Mouse (Mus musculus): Measurements from ENCODE around the gene Apol6. TPM values are rescaled to one million over a fixed set of nuclear protein-coding genes. Genes with fewer than 3 reads are reported as not detected.

Apol6 gene
- total and polyA plus RNA-seq, 3 experiments, result not detected

GRCm38 (mm10) chr15:77050570-77050969 is 6.0 kb downstream of the Apol6 start, which contains the start of gene Mb:
Gene Mb (minus strand): TSS chr15:77050670.
- peaks cover 79% of the 10 kb centered on the region for H3K27me3 ChIP-seq (replicated peaks)
- DNase-seq (ENCODE audit: extremely low read depth), result no peak
- no peak within 1 kb of the TSS for H3K9ac ChIP-seq (ENCODE audit: insufficient read depth, low read depth)
- H3K4me2 ChIP-seq (ENCODE audit: insufficient read depth, low read depth, poor library complexity, severe bottlenecking), result no peak within 1 kb of the TSS
- dilution Hi-C loops (cut with MboI; ENCODE audit: extremely low pct_ligation_motif_present, extremely low pct_unique_long_range_greater_than_20kb, low sequenced_read_pairs), result no loop called here
- H3K4me3 ChIP-seq (replicated peaks in 1 of 3; ENCODE audit: low read depth in 2 of 3, low read length in 2 of 3, poor library complexity in 1 of 3), result no peak within 1 kb of the TSS
- H3K36me3 ChIP-seq (replicated peaks in 1 of 2; ENCODE audit: control insufficient read depth in 1 of 2, insufficient read depth in 1 of 2, low read length in 1 of 2), result no peaks in the 10 kb centered on the region
- H3K9me3 ChIP-seq (replicated peaks; ENCODE audit: low read length), result no peaks in the 10 kb centered on the region
- in situ Hi-C loops (cut with MboI; ENCODE audit: low pct_ligation_motif_present, low pct_unique_long_range_greater_than_20kb, low sequenced_read_pairs), result no loop called here
- TF ChIP-seq JUND (conservative IDR thresholded peaks at IDR 0.05; ENCODE audit: low read depth, low read length) (no peak), USF2 (conservative IDR thresholded peaks at IDR 0.05; ENCODE audit: low read depth, low read length) (no peak), CTCF (conservative IDR thresholded peaks at IDR 0.05 in 1 of 2, IDR thresholded peaks at IDR 0.05 in 1 of 2; ENCODE audit: low read depth in 2 of 2, low read length in 2 of 2) (no peak), HCFC1 (IDR thresholded peaks at IDR 0.05; ENCODE audit: low read depth, low read length) (no peak), ZMIZ1 (IDR thresholded peaks at IDR 0.05; ENCODE audit: low read depth, low read length) (no peak), MEF2A (IDR thresholded peaks at IDR 0.05; ENCODE audit: borderline replicate concordance, low read depth, low read length) (no peak), MYC (IDR thresholded peaks at IDR 0.05; ENCODE audit: low read depth, low read length) (no peak), JUN (IDR thresholded peaks at IDR 0.05; ENCODE audit: insufficient read depth, low read depth, low read length) (no peak), EP300 (IDR thresholded peaks at IDR 0.05; ENCODE audit: low read length) (no peak), E2F4 (IDR thresholded peaks at IDR 0.05; ENCODE audit: insufficient replicate concordance, low read depth, low read length) (no peak), NELFE (IDR thresholded peaks at IDR 0.05; ENCODE audit: low read depth, low read length) (no peak), MAZ (IDR thresholded peaks at IDR 0.05; ENCODE audit: low read depth, low read length) (no peak)
- no peaks in the 10 kb centered on the region for H3K4me1 ChIP-seq (ENCODE audit: control insufficient read depth in 1 of 2, insufficient read depth in 2 of 2)
- no peak within 1 kb of the TSS for H3K27ac ChIP-seq (ENCODE audit: insufficient read depth, low read depth)
- no peaks in the 10 kb centered on the region for H3K79me2 ChIP-seq (replicated peaks; ENCODE audit: control insufficient read depth, extremely low read depth, insufficient read depth, poor library complexity, severe bottlenecking)

GRCm38 (mm10) chr15:77052176-77052575 is 7.6 kb downstream of the Apol6 start:
- 0 out of 4 replicates have a peak, but pooled peaks cover 0 to 2% of the 10 kb centered on the region in 2 experiments for H3K4me1 ChIP-seq (ENCODE audit: control insufficient read depth in 1 of 2, insufficient read depth in 2 of 2)
- H3K79me2 ChIP-seq (replicated peaks; ENCODE audit: control insufficient read depth, extremely low read depth, insufficient read depth, poor library complexity, severe bottlenecking), result no peaks in the 10 kb centered on the region
- dilution Hi-C loops (cut with MboI; ENCODE audit: extremely low pct_ligation_motif_present, extremely low pct_unique_long_range_greater_than_20kb, low sequenced_read_pairs) (no loop called here), in situ Hi-C loops (cut with MboI; ENCODE audit: low pct_ligation_motif_present, low pct_unique_long_range_greater_than_20kb, low sequenced_read_pairs) (no loop called here)
- H3K4me2 ChIP-seq (ENCODE audit: insufficient read depth, low read depth, poor library complexity, severe bottlenecking), result no peak overlapping the region
- H3K9me3 ChIP-seq (replicated peaks; ENCODE audit: low read length), result no peaks in the 10 kb centered on the region
- TF ChIP-seq USF2 (conservative IDR thresholded peaks at IDR 0.05; ENCODE audit: low read depth, low read length), result no peak
- no peak for TF ChIP-seq UBTF (IDR thresholded peaks at IDR 0.05; ENCODE audit: low read depth, low read length)
- TF ChIP-seq E2F4 (IDR thresholded peaks at IDR 0.05; ENCODE audit: insufficient replicate concordance, low read depth, low read length), result no peak
- no peak for TF ChIP-seq TBP (conservative IDR thresholded peaks at IDR 0.05; ENCODE audit: low read depth, low read length)
- TF ChIP-seq KAT2A (IDR thresholded peaks at IDR 0.05; ENCODE audit: insufficient replicate concordance, low read length), result no peak
- no peak for TF ChIP-seq BHLHE40 (IDR thresholded peaks at IDR 0.05; ENCODE audit: low read depth, low read length)
- no peak for TF ChIP-seq MEF2A (IDR thresholded peaks at IDR 0.05; ENCODE audit: borderline replicate concordance, low read depth, low read length)
- TF ChIP-seq USF1 (IDR thresholded peaks at IDR 0.05; ENCODE audit: low read depth, low read length), result no peak
- TF ChIP-seq RAD21 (IDR thresholded peaks at IDR 0.05; ENCODE audit: low read depth, low read length), result no peak
- TF ChIP-seq NRF1 (IDR thresholded peaks at IDR 0.05; ENCODE audit: low read depth, low read length), result no peak
- TF ChIP-seq PAX5 (IDR thresholded peaks at IDR 0.05; ENCODE audit: low read length), result no peak
- TF ChIP-seq POLR2AphosphoS2 (IDR thresholded peaks at IDR 0.05; ENCODE audit: low read depth, low read length), result no peak
- TF ChIP-seq SMC3 (IDR thresholded peaks at IDR 0.05; ENCODE audit: low read depth, low read length), result no peak
- no peak for TF ChIP-seq ETS1 (conservative IDR thresholded peaks at IDR 0.05; ENCODE audit: low read depth, low read length)
- TF ChIP-seq GABPA (IDR thresholded peaks at IDR 0.05; ENCODE audit: insufficient replicate concordance, low read depth, low read length), result no peak
- no peak for TF ChIP-seq MAZ (IDR thresholded peaks at IDR 0.05; ENCODE audit: low read depth, low read length)
- TF ChIP-seq ZC3H11A (IDR thresholded peaks at IDR 0.05; ENCODE audit: low read depth, low read length), result no peak
- no peak overlapping the region for H3K9ac ChIP-seq (ENCODE audit: insufficient read depth, low read depth)
- no peak overlapping the region for H3K4me3 ChIP-seq (replicated peaks in 1 of 3; ENCODE audit: low read depth in 2 of 3, low read length in 2 of 3, poor library complexity in 1 of 3)
- H3K27me3 ChIP-seq (replicated peaks), result peaks cover 81% of the 10 kb centered on the region
- H3K36me3 ChIP-seq (replicated peaks in 1 of 2; ENCODE audit: control insufficient read depth in 1 of 2, insufficient read depth in 1 of 2, low read length in 1 of 2), result no peaks in the 10 kb centered on the region
- no peak for DNase-seq (ENCODE audit: extremely low read depth)
- H3K27ac ChIP-seq (ENCODE audit: insufficient read depth, low read depth), result no peak overlapping the region

Measured in CH12.LX (cell line).